Mouse (Mus musculus) layer of hippocampus, adult 9-11 months (tissue): ENCODE data around the gene Hnrnpl.

Experiments
- DNase-seq: peaks from one replicate; pipeline ENCODE4 v3.0.0; 2022

Hnrnpl gene

GRCm38 (mm10) chr7:28791706-28792105, 16.6 kb upstream of the Hnrnpl start:
- no peak for DNase-seq

DNA sequence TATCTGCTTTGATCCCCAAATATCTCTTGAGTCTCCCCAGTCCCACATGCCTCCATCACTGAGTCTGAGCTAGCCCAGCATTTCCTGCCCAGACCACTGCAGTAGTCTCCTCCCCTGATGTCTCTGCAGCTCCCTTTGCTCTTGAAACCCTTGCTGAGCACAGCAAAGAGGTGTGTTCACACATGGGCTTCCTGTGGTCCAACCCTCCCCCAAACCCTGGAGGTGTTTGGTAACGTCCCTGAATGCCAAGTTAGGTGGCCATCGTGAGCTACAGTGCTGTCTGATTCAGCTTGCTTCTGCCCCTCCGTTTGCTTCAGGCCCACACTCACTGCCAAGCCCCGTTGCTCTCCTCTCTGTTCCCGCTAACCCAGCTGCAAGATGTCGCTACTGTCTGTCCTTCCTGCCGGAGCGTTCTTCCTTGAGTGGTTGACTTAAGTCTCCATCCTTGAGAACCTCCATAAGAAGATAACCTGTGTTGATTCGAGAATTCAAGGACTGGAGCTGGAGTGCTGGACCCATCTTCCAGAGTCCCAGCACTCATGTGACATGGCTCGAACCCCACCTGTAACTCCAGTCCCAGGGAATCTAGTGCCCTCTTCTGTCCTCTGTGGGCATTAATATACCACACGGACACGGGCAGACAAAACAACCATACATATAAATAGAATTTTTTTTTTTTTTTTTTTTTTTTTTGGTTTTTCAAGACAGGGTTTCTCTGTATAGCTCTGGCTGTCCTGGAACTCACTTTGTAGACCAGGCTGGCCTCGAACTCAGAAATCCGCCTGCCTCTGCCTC, 15.8 kb upstream of the Hnrnpl start:
- no peak for DNase-seq

DNA sequence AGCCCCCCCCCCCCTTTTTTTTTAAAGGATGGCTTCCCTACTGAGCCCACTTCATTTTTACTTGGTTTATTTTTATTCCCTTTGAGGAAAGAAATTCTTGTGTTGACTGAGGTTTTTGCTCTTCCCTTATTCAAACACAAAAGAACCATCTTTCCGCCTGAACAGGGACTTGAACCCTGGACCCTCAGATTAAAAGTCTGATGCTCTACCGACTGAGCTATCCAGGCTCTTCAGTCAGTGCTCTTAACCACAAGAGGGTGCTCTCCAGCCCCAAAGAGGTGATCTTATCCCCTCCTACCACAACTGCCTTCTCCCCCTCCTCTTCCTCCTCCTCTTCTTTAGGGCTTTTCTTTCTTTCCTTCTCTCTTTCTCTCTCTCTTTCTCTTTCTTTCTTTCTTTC, 14.5 kb upstream of the Hnrnpl start:
- no peak for DNase-seq

- DNase-seq: no peak
Observed at GRCm38 (mm10) chr7:28794496-28794895, 13.8 kb upstream of the Hnrnpl start.

DNA sequence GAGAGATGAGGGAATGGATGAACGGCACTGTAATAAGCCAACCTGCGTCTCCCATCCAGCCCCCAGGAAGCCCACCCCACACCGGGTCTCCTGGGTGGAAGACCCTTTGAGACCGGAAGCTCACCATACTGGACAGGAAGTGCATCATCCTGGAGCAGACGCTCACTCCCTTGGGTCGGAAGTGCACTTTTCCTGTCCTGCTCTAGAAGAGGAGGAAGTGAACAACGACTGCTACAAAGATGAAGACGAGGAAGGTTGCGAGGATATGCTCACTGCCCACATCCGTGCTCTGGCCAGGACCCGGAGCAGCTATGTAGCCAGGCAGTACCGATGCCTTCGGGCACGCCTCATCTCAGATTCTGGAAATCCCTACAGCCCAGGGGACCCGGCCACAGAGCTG, 12.5 kb upstream of the Hnrnpl start:
- DNase-seq: no peak

DNA sequence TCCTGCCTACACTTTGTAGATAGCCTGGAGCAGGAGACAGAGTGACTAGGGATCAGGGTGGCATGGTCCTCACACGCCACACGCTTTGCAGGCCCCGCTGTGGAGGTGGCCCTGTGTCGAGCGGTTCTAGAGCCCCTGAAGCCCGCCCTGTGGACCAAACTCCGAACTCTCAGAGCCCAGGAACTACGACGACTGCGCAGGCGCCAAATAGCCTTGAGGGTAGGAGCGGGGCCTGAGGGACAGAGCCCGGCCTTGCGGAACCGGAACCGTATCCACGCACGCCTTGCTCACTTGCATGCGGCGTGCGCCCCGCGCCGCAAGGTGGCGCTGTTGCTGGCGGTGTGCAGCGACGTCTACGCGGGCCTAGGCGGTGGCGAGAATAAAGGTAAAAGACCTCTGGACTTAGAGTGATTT, 11.8 kb upstream of the Hnrnpl start:
- peak; percentile 77 for DNase-seq

DNA sequence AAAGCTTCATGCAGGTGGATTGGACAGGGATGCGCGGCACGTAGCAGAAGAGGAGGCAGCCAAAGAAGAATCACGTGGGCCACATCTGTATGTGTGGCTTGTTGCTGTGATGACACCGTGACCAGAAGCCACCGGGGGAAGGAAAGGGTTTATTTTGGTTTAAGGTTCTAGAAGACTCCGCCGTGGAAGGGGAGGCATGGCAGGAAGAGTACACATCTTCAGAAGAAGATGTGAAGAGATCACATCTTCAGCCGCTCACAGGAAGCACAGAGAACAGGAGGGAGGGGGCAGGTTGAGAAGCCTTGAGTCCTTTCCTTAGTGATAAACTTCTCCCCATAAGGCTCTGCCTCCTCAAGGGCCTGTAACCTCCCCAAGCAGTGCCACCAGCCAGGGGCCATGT, 8.3 kb upstream of the Hnrnpl start:
- no peak for DNase-seq

- DNase-seq: no peak
Observed at GRCm38 (mm10) chr7:28801451-28801850, 6.9 kb upstream of the Hnrnpl start.

- DNase-seq: no peak
Observed at GRCm38 (mm10) chr7:28801901-28802670, 6.3 kb upstream of the Hnrnpl start.

DNA sequence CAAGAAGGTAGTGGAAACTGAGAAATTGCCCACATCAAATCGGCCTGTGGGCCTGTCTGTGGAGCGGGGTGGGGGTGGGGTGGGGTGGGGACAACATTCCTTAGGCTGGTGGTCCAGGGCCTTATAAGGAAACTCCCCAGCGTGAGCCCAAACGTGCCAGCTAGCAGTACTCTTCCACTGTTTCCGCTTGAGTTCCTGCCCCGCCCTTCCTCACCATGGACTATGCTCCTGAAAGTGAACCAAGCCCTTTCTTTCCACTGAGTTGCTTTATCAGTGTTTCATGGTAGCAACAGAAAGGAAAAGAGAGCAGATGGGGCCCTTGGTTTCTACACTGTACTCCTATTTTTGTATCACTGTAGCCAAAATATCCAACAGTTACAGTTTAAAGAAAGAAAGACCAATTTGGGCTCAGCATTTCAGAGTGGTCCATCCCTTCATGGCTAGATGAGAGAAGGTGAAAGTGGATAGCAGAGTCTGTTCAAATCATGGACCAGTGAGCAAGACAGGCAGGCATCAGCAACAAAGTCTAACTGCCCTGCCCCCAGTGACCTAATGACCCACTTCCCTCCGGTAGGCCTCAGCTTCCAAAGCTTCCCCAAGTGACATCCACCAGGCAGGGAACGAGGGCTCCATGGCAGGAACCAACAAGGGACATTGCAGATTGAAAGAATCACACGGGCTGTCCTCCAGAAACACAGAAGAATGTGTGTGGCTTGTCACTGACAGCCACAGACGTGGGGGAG, 5.3 kb upstream of the Hnrnpl start:
- no peak for DNase-seq

- no peak for DNase-seq
Observed at GRCm38 (mm10) chr7:28803756-28804155, 4.6 kb upstream of the Hnrnpl start.

DNA sequence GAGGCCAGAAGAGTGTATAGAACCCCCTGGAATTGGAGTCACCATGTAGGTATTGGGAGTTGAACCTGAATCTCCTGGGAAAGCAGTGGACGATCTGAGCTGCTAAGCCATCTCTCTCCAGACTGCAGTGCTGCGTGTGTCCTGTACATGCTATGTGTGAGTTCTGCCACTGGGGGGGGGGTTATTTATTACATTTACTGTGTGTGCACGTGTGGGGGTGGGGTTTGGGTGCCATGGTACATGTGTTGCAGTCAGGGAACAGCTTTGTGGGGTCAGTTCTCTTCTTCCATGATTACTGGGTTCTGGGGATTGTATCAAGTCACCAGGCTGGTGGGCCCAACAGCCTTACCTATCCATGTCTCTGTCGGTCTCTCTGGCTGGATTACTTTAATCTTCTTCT, 1.5 kb upstream of the Hnrnpl start:
- no peak for DNase-seq

DNA sequence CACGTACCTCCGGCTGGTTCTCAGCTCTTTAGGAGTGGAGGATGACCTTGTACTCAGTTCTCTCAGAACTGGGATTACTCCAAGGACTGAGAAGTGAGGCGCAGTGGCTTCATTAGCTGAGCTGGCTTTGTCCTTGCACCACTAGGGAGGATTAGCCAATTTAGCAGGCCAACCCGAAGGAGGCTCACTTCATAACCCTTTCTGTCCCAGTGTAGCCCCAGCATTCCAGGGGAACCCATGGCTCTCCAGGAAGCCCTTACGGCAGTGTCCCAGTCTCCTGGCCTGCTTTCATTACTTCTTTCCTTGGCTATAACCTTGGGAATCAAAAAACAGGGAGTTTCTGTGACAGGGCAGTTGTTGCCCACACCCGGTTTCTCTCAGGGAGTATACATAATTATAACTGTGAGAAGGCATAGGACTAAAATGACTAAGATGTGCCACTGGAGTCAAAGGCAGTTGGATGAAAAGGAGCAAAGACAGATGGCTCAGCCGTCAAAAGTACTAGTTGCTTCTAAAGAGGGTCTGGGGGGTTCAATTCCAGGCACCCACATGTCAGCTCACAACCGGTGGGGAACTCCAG, 610 bp upstream of the Hnrnpl start:
- no peak for DNase-seq

- DNase-seq: peak; percentile 95
Observed at GRCm38 (mm10) chr7:28808957-28809393, 634 bp downstream of the Hnrnpl start.

- peak; percentile 63 for DNase-seq
Observed at GRCm38 (mm10) chr7:28809401-28810089, 1.2 kb downstream of the Hnrnpl start.

DNA sequence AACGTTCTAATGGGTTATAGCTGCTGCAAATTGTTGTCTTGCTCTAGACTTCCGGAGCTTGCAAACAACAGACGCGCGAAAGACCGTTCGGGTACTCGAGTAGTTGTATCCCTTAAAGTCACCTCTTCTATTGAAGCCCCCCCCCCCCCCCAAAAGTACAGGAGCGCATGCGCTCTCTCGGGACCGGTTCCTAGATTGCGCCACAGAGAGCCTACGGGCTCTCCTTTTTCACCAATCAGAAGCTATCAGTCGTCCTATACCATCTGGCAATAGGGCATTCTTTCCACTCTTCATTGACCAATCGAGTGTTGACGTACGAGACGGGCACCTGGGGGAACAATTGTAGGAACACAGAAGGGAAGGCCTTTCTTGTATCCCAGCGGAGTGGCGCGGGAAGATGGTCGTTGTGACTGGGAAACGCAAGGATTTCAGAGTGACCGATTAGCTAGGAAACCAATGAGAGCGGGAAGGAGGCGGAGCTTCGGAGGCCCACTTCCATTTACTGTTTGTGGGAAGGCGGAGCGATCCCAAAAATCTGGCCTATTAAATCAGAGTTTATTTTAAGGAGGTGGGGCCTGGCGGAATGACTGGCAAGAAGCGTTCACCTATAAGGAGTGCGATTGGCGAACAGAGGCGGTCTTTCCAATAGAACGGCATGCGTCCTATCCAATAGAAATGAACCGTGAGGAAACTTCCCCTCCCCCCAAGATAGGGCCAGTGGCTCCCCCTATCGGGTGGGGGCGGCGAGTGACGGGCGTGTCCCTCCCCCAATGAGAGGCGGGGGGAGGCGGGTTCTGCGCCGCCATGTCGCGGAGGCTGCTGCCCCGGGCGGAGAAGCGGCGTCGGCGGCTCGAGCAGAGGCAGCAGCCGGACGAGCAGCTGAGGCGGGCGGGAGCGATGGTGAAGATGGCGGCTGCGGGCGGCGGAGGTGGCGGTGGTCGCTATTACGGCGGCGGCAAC, 2.0 kb downstream of the Hnrnpl start:
- DNase-seq: peak; percentile 100

DNA sequence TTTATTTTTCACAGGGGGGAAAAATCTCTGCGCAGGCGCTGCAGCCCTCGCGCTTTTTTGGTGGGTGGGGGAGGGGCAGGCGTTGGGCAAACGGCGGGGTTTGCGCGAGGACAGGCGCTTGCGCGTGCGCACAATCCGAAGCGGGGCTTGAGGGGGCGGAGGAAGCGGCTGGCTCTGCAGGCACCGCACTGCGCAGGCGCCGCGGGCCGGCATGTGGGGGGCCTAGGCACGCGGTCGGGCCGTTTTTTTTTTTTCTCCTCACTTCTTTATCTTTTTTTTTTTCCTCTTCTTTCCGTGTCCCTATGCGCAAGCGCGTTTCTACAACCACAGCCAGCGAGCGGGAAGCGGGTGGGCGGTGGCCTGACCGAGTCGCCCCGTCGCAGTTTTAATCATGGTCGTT, 2.9 kb downstream of the Hnrnpl start:
- DNase-seq: peak; percentile 92

DNA sequence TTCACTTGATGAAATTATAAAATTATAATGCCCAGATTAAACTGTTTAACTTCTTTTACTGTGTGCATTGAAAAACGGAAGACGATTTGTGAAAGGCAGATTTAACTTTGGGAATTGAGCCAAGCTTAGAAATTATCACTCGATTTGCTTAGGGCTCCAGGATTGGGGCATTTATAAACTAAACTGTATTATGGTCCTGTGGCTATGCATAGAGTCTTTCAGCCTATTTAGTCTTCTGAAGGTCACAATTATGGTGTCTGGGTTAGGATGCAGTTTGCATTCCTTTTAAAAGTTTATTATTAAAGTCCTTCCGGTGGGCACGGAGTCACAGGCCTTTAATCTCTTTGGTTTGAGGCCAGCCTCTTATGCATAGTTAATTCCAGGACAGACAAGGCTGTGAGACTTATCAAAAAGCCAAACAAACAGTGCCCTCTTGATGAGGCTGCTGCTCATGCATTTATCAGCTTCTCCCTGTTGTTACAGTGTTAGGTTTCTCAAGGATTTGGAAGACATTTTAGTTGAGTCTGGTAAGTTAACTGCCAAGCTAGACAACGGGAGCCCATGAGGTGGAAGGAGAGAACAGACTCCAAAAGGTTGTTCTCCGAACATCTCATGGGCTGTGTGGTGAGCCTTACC, 3.4 kb downstream of the Hnrnpl start:
- no peak for DNase-seq

GRCm38 (mm10) chr7:28812436-28812835, 4.1 kb downstream of the Hnrnpl start:
- no peak for DNase-seq

GRCm38 (mm10) chr7:28812949-28813348, 4.6 kb downstream of the Hnrnpl start:
- DNase-seq: no peak
